Mouse (Mus musculus): ENCODE results near the gene Shtn1.

Shtn1 gene

DNA sequence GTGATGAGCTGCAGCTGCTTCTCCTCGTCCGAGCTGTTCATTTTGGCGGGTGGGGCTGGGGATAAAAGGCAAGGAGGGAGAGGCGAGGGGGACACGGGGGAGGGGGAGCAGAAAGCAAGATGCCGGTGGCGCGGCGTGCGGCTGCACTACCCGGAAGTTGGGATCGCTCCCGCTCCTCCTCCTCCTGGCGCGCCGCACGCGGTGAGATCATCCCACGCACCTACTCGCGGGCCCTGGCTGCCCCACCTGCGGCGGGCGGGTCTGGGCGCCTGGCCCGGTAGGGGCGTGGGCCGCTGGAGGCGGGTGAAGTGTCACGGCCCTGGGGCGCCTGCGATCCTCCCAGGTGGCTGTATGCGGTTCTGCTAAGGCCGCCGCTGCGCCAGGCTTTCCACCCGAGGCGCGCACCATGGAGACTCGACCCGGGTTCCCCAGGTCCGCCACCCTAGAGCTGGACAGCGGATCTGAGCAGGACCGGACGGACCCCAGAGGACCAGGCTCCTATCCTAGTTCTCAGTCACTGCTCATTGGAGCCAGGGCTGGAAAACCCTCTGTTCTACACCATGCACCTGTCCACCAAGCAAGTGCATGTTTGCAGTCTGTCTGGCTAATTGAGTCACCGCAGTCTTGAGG, at the start of gene Shtn1:
TSS of gene Shtn1 (minus strand) at position 629 of the 630 bp plus-strand sequence.
- peak; percentile 64 for DNase-seq (ENCODE audit: low spot score)

DNA sequence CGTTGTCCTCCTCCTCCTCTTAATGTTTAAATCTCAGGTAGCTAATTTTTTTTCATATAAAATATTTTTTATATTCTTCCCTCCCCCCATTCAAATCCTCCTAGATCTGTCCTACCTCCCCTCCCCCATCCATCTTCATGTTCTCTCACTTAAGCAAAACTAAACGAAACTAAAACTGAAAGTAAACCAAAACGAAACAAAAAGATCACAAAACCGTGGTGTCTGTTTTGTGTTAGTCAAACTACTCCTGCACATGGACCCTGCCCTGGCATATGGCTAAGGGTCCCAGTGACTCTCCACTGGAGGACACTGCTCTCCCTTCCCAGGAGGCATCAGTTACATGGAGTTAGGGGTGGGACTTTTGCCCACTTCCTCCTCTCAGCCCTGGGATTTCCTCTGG, 38.3 kb upstream of the Shtn1 start:
- no peak for DNase-seq (ENCODE audit: low spot score)

DNA sequence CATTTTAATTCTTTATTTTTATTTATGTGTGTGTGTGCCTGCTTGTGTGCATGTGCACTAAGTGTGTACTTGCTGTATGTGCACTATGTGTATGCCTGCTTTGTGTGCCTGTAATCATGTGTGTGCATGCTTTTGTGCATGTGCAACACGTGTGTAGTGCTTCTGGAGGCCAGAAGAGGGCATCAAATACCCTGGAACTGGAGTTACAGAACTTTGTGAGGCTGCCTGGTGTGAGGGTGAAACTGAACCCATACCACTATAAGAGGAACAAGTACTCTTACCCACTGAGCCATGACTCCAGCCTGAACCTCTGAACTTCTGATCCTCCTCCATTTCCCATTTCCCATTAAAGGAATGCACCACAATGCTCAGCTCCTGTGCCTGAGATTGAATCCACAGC, 34.0 kb upstream of the Shtn1 start:
- no peak for DNase-seq (ENCODE audit: low spot score)

DNA sequence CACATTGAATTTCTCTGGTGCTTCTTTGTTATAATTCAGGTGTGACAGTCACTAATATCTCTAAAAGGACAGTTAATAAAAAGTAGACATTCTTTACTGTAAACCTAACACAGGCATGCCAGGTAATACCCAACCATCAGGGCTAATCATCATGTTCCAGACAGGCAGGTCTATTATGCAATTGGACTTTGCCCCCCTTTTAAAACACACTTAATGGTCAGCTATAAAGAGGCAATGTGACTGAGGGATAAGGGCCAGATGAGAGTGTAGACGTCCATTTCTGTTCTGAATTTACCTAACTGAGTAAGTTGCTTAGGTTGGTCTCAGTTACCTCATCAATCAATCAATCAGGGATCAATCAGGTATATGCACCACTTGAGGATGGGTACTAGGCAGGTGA, 22.4 kb upstream of the Shtn1 start:
- no peak for DNase-seq (ENCODE audit: low spot score)

DNA sequence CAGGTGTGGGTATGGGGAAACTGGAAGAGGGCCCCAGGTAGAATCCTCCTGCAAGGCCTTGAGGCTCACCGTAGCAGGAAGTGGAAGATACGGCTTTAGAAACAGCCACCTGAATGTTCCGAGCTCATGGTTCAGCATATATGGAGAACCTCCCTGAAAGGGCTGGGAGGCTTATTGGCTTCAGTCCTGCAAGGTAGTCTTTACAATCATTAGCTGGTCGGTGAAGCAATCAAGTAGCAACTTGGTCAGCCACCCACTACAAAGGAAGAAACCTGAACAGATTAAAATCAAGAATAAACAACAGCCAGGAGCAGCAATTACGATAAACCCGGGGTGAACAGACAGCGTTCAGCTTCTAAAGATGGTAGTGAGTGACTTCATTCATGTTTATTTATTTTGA, 16.4 kb upstream of the Shtn1 start:
- DNase-seq (ENCODE audit: low spot score): no peak

DNA sequence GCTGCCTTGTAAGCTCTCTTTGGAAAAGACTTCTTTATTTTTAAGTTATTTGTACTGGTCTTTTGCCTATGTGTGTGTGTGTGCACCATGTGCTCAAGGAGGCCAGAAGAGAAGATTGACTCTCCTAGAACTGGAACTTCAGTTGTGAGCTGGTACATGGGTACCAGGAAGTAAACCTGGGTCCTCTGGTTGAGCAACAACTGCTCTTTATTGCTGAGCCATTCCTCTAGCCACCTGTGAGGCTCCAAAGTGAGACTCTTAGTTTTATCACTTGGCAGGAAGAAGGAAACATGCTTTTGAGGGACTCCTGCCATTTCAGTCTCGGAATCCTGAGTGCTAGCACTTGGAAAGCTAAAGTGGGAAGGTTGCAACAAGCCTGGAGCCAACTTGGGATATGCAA, 14.4 kb upstream of the Shtn1 start:
- no peak for DNase-seq (ENCODE audit: low spot score)

DNA sequence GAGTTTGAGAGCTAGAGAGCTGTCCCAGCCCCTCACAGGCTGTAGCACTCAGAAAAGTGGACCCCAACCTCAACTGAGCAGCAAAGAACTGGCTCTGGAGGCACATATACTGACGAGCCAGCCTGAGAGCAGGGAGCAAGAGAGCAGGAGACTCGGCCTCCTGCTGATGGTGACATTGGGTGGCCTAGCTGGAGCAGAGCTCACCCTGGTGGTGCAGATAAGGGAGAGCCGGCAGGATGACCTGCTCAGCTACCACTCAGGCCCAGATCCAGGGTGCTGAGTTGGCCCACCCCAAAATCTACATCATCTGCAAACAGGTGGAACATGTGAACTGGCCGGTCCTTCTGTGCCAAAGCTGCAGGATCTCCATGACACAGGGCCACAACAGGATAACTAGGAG, 8.4 kb upstream of the Shtn1 start:
- no peak for DNase-seq (ENCODE audit: low spot score)

DNA sequence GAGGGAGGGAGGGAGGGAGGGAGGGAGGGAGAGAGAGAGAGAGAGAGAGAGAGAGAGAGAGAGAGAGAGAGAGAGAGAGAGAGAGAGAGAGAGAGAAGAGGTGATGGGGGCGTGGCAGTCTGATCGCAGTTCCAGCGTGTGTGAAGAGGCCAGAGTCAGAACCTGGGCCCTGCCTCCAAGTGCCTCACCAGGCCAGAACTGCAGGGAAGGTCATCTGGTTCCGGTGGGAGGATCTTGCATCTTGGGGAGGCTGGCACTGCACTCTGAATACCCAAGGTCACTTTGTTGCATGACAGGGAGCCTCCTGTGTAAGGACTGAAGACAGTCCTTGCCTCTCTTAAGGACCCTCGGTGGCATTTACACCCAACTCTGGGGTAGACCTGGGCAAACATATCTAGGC, 231 bp upstream of the Shtn1 start:
- no peak for DNase-seq (ENCODE audit: low spot score)

DNA sequence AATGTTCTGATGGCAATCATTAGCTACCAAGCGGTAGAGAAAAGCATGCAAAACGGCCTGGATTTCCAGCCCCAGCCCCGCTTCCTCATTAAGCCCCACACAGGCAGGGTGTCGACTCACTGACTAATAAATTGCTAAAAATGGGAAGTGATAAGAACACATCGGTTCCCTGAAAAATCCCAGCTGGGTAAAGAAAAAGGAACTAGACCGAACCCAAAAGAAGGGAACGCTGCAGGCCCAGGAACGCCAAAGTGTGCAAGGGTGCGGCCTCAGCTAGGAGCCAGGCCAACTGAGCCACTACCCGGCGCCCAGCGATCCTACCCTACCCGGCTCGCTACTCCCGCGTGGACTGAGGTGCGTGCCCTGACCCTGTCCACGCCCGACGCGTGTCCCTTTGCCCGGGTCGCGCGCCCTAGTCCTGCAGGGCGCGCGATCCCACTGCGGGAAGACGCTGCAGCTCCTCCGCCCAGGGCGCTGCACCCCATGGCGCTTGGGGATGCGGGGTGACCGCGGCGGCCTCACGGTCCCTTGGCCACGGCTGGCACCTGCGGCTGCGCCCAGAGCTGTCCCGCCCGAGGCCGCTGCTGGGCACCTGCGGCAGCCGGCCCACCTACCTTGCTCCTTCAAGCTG, 944 bp downstream of the Shtn1 start:
- DNase-seq (ENCODE audit: low spot score): peak; percentile 37

DNA sequence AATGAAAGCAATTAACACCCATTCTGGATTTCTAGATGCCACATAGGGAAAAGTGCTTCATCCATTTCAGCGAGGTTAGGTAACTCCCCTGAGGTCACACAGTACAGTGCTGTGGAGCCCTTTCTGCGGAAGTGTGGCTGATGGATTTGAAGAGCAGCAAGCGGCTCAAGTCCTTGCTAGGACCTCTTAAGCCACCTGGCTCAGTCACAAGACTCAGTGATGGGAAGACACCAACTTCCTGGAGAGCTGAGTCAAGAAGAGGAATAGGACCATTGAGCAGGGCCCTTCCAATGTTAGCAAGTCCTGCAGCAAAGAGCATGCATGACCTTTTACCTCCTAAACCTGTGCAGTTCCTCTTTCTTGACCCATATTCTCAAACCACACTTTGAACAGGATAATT, 1.5 kb downstream of the Shtn1 start:
- no peak for DNase-seq (ENCODE audit: low spot score)

DNA sequence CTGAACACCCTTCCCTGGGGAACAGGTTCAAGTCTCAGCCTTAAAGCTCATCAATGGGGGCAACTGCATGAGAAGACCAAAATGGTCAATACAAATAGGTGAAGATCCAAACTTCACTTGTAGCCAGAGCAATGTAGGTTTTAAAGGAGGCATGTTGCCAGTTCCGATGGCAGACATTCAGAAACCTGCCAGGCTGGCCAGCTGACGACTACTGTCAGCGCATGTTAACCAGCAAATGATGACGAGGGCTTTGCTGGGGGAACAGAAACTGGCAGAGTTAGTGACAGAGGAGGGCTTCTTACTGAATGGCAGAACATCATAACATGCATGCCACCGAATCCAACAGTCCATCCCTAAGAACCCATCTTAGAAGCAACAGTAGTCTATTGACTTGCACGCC, 2.9 kb downstream of the Shtn1 start:
- no peak for DNase-seq (ENCODE audit: low spot score)

DNA sequence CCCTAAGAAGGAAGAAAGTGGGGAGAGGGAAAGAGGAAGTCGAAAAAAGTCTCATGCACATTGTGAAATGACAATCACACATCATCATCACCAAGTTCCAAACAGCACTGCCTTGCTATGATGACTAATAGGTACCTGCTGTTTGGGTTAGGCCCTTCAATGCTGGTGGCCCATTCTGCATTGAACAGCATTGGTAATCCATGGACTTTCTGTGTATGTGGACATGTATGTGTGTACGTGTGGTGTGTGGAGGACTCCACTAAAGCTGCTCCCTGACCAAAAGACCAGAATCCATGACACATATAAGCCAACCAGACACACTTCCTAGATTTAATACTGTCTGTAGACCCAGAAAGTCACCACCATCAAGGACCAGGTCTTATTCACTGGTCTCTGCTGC, 3.9 kb downstream of the Shtn1 start:
- no peak for DNase-seq (ENCODE audit: low spot score)

DNA sequence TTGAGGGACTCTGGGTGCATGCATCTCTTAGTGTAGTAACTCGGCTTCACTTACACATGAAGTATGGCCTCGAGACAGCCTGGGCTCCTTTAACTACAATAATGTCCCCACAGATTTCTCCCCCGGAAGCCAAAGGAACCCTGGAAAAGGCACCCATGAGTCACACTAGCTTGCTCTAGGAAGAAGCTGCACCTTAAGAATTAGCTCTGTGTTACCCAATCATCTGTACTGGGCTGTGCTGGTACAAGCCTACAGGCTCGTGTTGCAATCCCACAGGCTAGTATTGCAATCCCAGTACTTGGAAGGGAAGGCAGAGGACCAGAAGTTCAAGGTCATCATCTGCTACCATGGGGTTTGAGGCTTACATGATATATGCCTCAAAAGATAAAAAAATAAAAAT, 4.5 kb downstream of the Shtn1 start:
- no peak for DNase-seq (ENCODE audit: low spot score)

DNA sequence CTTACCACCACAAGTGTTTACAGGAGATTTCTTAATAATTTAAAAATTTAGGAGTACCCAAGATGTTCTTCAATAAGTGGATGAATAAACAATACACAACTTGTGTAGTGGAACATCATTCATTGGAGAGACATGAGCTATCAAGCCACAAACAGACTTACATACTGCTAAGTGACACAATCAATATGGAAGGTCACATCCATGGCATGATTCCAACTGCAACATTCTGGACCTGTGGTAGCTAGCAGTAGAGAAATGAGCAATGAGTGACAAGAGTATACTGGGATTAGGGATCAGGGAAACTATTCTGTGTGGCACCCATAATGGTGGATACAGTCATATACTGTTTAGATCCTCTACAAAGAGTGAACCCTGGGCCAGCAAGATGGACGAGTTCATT, 8.2 kb downstream of the Shtn1 start:
- no peak for DNase-seq (ENCODE audit: low spot score)

DNA sequence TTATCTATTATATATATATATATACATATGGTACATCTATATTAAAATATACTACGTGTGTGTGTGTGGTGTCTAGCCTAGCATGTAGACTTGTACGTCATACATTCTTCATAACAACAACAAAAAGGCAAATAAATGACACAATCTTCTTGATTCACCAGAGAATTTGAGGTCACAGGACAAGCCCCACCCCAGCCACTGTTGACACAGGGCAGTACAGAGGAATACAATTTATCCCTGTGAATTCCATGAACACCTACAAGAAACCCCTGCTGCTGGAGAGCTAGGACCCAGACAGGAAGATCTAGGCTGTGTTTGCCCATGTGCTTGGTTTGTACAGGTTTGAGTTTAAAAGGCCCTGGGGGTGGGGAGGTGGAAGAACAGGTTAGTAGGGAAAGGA, 9.2 kb downstream of the Shtn1 start:
- DNase-seq (ENCODE audit: low spot score): no peak

DNA sequence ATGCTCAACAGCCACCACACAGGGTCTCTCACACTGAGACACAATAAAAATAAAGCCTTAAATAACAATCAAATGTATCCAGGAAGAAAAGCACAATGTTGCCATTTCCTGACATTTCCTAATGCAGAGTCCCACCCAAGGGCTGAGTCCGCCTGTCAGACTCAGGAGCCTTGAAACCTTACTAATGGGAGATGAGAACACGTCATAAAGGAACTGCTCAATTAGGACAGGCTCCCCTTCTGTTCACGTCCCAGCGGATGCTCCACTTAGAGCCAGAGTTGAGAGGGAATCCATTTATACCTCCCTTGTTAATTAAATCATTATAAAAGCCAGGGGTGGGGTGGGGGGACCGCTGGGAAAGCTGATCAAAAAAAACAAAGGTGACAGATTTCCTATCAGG, 9.8 kb downstream of the Shtn1 start:
- no peak for DNase-seq (ENCODE audit: low spot score)

DNA sequence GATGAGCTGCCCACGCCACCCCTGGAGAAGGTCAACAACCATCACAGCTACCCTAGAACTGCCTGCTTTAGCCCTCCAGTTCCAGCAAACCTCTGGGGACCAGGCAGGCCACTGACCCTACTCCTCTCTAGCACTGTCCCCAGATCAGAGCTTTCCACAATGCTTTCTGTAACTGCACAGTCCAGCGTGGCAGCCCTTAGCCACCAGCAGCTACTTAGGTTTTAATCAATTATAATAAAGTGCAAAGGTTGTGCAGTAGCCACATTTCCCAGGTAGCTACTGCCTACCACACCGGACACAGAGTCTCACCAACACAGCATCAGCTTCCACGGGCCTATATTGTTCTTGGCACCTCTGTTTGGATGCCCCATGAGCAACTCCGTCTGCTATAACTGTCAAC, 11.3 kb downstream of the Shtn1 start:
- no peak for DNase-seq (ENCODE audit: low spot score)

DNA sequence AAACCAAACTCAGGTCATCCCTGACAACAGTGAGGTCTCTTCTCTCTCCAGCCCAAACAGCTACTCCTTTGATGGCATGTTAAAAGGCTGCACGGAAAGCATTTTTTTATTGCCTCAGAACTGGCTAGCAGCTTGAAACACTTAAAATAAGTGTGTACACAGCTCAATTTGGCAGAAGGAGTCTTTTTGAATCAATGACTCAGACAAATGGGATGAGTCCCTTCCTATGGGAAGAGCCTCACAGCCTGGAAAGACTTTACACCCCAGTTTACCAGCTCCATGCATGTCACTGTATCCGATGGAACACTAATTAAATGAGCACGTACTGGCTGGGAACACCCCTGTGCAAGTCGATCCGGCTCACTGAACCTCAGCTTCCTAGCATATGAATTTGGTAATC, 12.3 kb downstream of the Shtn1 start:
- no peak for DNase-seq (ENCODE audit: low spot score)

DNA sequence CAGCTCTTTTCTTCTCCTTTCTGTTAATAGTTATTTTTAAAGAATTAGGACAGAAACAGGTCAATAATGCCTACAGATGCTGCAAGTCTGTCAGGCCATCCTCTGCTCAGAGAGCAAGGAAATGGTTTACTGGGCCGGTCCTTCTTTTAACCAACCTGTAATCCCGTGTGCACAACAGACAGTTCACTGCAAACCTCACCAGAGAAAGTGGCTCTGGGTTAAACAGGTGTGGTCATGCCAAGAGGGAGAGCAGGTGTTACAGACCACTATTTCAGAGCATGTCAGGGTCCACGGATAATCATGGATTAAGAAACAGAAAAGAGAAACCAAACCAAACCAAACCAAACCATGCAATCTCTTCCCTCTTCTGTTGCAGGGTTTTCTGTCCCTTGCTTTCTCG, 17.8 kb downstream of the Shtn1 start:
- DNase-seq (ENCODE audit: low spot score): no peak

DNA sequence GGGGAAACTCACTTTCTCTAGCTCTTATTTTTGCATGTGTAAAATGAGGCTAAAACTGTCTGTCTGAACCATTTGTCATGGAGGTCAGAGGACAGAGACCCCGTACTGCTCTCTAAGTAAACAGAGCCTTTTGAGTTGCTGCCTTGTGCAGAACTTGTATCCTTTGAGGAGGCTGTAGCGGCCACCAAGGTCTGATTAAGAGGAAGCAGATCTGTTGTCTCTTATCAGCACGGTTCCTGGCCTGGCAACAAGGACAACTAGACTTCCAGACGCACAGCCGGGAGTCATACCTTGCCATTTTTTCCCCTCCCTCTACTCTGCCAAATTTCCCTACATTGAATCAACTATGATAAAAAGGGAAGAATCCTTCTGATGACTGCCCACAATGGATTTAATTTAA, 18.5 kb downstream of the Shtn1 start:
- no peak for DNase-seq (ENCODE audit: low spot score)

DNA sequence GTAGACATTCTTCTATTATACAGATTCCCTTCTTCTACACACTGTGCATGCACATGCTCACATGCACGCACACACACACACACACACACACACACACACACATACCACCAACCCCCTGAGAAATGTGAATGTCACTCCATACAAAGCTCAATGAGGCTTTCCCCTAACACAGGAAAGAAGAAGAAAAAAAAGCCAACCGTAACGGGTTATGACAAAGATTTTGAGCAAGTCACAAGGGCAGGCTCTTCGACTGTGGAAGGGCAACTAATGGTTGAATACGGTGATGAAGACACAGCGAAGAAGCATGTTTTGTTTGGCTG, 21.3 kb downstream of the Shtn1 start:
- no peak for DNase-seq (ENCODE audit: low spot score)

DNA sequence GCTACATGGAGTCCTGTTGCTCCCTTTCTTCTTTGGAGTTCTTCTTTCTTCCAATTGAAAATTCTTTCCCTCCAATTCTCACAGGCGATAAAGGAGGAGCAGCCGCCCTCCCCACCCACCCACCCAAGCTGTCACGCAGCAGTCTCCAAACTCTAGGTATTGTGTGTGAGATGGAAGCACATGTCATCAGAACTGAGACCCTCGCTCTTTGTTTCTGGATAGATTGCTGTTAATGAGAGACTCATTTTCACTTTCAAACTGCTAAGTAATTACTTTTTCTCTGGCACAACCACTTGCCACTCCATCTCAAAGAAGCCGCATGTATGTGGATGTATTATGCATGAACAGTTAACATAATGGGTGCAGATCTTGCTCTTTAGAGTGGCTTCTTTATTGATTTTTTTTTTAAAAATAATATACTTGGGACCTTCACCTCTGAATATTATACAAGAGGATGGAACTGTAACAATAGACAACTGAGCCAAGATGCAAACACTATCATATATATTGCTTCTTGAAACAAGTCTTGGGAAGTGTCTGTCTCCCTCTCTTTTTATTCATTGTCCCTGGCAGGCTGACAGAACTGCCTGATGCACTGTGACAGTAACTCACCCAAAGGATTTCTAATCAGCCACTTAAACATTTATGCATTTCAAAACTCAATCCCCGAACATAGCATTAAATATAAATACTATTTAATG, 21.8 kb downstream of the Shtn1 start:
- DNase-seq (ENCODE audit: low spot score): no peak

DNA sequence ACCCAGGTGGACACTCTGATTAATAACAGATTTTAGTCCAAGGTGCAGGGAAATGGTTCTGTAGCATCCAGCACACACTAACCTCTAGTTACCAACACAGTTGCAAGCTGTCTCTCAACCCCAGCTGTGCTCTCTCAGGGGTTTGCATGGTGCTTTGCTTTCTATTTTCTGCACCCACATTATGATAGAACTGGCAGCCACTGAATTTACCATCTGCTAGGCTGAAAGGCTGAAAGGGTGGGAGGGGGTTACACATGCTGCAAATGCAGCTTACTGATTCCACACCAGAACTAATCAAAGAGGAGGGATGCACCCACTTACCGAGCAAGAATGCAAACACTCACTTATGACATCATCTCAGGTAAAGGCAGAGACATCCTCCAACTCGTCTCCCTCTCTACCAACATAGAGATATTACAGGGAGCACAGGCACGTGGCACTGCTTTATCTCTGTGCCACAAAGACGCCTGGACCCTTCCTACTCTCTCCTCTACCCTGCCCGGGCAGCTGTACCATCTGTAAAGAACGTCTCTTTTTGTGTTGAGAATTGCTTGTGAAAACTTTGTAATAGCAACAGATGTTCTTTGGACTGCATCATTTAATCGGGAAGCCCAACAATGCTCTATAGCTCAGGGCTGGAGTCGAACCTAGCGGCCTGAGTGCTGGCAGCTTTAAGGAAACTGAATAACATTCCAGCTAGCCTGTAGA, 23.0 kb downstream of the Shtn1 start:
- DNase-seq (ENCODE audit: low spot score): peak; percentile 48
